Mouse (Mus musculus): ENCODE results near the gene Slc22a1. TPM values are rescaled to one million over a fixed set of nuclear protein-coding genes. Genes with fewer than 3 reads are reported as not detected.

The Slc22a1 gene
- polyA plus RNA-seq (2015; fragmentation: Illumina TruSeq; extraction: RNeasy Lipid Tissue Mini Kit (QIAGEN cat#74804); ENCODE audit: low read depth, low replicate concordance), result not detected

GRCm38 (mm10) chr17:12675646-12676045, at the start of gene Slc22a1:
Slc22a1 (minus strand) TSS chr17:12675829.

Other genes with a start within 250 kb of the Slc22a1 start
- 1.7 TPM for gene Slc22a3, start 168.1 kb downstream of the Slc22a1 start, polyA plus RNA-seq (2015; fragmentation: Illumina TruSeq; extraction: RNeasy Lipid Tissue Mini Kit (QIAGEN cat#74804); ENCODE audit: low read depth, low replicate concordance)
- gene Slc22a2, start 91.7 kb downstream of the Slc22a1 start, polyA plus RNA-seq (2015; fragmentation: Illumina TruSeq; extraction: RNeasy Lipid Tissue Mini Kit (QIAGEN cat#74804); ENCODE audit: low read depth, low replicate concordance), result 0.46 TPM
- gene Igf2r, start 93.8 kb upstream of the Slc22a1 start, polyA plus RNA-seq (2015; fragmentation: Illumina TruSeq; extraction: RNeasy Lipid Tissue Mini Kit (QIAGEN cat#74804); ENCODE audit: low read depth, low replicate concordance), result 8.9 TPM
- gene Mas1, start 192.3 kb upstream of the Slc22a1 start, polyA plus RNA-seq (2015; fragmentation: Illumina TruSeq; extraction: RNeasy Lipid Tissue Mini Kit (QIAGEN cat#74804); ENCODE audit: low read depth, low replicate concordance), result 21.5 TPM
- gene Mrgprh, start 200.2 kb upstream of the Slc22a1 start, polyA plus RNA-seq (2015; fragmentation: Illumina TruSeq; extraction: RNeasy Lipid Tissue Mini Kit (QIAGEN cat#74804); ENCODE audit: low read depth, low replicate concordance), result not detected
- gene Pnldc1, start 234.4 kb upstream of the Slc22a1 start, polyA plus RNA-seq (2015; fragmentation: Illumina TruSeq; extraction: RNeasy Lipid Tissue Mini Kit (QIAGEN cat#74804); ENCODE audit: low read depth, low replicate concordance), result 0.79 TPM
- 267 TPM for gene Tcp1, start 239.9 kb upstream of the Slc22a1 start, polyA plus RNA-seq (2015; fragmentation: Illumina TruSeq; extraction: RNeasy Lipid Tissue Mini Kit (QIAGEN cat#74804); ENCODE audit: low read depth, low replicate concordance)
- gene Mrpl18, start 240.5 kb upstream of the Slc22a1 start, polyA plus RNA-seq (2015; fragmentation: Illumina TruSeq; extraction: RNeasy Lipid Tissue Mini Kit (QIAGEN cat#74804); ENCODE audit: low read depth, low replicate concordance), result 80.3 TPM